Mouse (Mus musculus): ENCODE results near the gene Diaph3.
"Not testable (repeated sequence)": the region's sequence is repeated elsewhere in the genome, so short reads cannot be mapped to it uniquely, and the experiment has no call there.

Diaph3 gene

GRCm38 (mm10) chr14:87140963-87141486, at the start of gene Diaph3:
Diaph3 (minus strand) TSS chr14:87141235.
- DNase-seq, result peak; percentile 93 to 94

- peak in 1 of 2 experiments; percentile 12 for DNase-seq
Observed at GRCm38 (mm10) chr14:87190685-87191084, 49.6 kb upstream of the Diaph3 start.

- no peak for DNase-seq
Observed at GRCm38 (mm10) chr14:87171577-87171976, 30.5 kb upstream of the Diaph3 start.

- no peak for DNase-seq
Observed at GRCm38 (mm10) chr14:87169151-87169550, 28.1 kb upstream of the Diaph3 start.

- DNase-seq, result no peak
Observed at GRCm38 (mm10) chr14:87155621-87156238, 14.7 kb upstream of the Diaph3 start.

- no peak for DNase-seq
Observed at GRCm38 (mm10) chr14:87149684-87150083, 8.6 kb upstream of the Diaph3 start.

- peak in 1 of 2 experiments; percentile 20 for DNase-seq
Observed at GRCm38 (mm10) chr14:87146704-87147103, 5.7 kb upstream of the Diaph3 start.

GRCm38 (mm10) chr14:87145351-87145750, 4.3 kb upstream of the Diaph3 start:
- no peak for DNase-seq

- DNase-seq, result peak; percentile 9 to 18
Observed at GRCm38 (mm10) chr14:87141777-87142176, 742 bp upstream of the Diaph3 start.

- no peak for DNase-seq
Observed at GRCm38 (mm10) chr14:87140327-87140962, 590 bp downstream of the Diaph3 start.

GRCm38 (mm10) chr14:87126076-87126639, 14.9 kb downstream of the Diaph3 start:
- no peak for DNase-seq

- DNase-seq, result no peak
Observed at GRCm38 (mm10) chr14:87125492-87125891, 15.5 kb downstream of the Diaph3 start.

GRCm38 (mm10) chr14:87123091-87123490, 17.9 kb downstream of the Diaph3 start:
- no peak for DNase-seq

- no peak for DNase-seq
Observed at GRCm38 (mm10) chr14:87121868-87122267, 19.2 kb downstream of the Diaph3 start.

GRCm38 (mm10) chr14:87110634-87111033, 30.4 kb downstream of the Diaph3 start:
- DNase-seq, result no peak

GRCm38 (mm10) chr14:87099380-87100088, 41.5 kb downstream of the Diaph3 start:
- DNase-seq, result no peak

- DNase-seq, result no peak
Observed at GRCm38 (mm10) chr14:87098093-87098492, 42.9 kb downstream of the Diaph3 start.

GRCm38 (mm10) chr14:87091522-87091921, 49.5 kb downstream of the Diaph3 start:
- DNase-seq, result no peak

- DNase-seq, result no peak
Observed at GRCm38 (mm10) chr14:87091108-87091507, 49.9 kb downstream of the Diaph3 start.

GRCm38 (mm10) chr14:87088928-87089327, 52.1 kb downstream of the Diaph3 start:
- DNase-seq, result no peak

- DNase-seq, result no peak
Observed at GRCm38 (mm10) chr14:87088456-87088855, 52.6 kb downstream of the Diaph3 start.

GRCm38 (mm10) chr14:87087996-87088395, 53.0 kb downstream of the Diaph3 start:
- DNase-seq, result peak; percentile 9 to 24

GRCm38 (mm10) chr14:87084906-87085305, 56.1 kb downstream of the Diaph3 start:
- DNase-seq, result not testable (repeated sequence)

All from lung, adult 18-20 months (tissue).